Mouse (Mus musculus) forebrain, embryonic 14.5 days (tissue): ENCODE measurements around the gene Lyrm7. TPM values are rescaled to one million over a fixed set of nuclear protein-coding genes. Genes with fewer than 3 reads are reported as not detected.

Experiments
- ATAC-seq: fragments of 200-750 bp; cut with Nextera tagmentation; 2 replicates; pipeline ENCODE4 v1.8.0; 2017; ENCODE audit warnings: mild to moderate bottlenecking, moderate library complexity
- DNase-seq: peaks from one replicate; pipeline ENCODE4 v3.0.0-alpha.2; 2015; ENCODE audit warnings: low spot score
- H3K27ac ChIP-seq: fragments of 300-500 bp; sonication (generic); 2 replicates; pipeline ENCODE4 v1.5.1; 2014; ENCODE audit warnings: low read depth, mild to moderate bottlenecking, control low read depth, low read length, moderate library complexity
- H3K27me3 ChIP-seq: fragments of 300-500 bp; sonication (generic); replicated peaks from 2 replicates; pipeline ENCODE4 v1.6.1; 2014; ENCODE audit warnings: low read length, control low read depth, mixed read lengths; ENCODE audit not compliant: control insufficient read depth, insufficient read depth
- H3K36me3 ChIP-seq: fragments of 300-500 bp; sonication (generic); 2 replicates; pipeline ENCODE4 v1.6.1; 2014; ENCODE audit warnings: low read length, control low read depth; ENCODE audit not compliant: control insufficient read depth, insufficient read depth
- H3K4me1 ChIP-seq: fragments of 300-500 bp; sonication (generic); 2 replicates; pipeline ENCODE4 v1.6.1; 2014; ENCODE audit warnings: antibody characterized with exemption, low read length, control low read depth; ENCODE audit not compliant: control insufficient read depth, insufficient read depth
- H3K4me2 ChIP-seq: fragments of 300-500 bp; sonication (generic); 2 replicates; pipeline ENCODE4 v1.6.1; 2014; ENCODE audit warnings: mild to moderate bottlenecking, control low read depth, low read length
- H3K4me3 ChIP-seq: fragments of 300-500 bp; sonication (generic); 2 replicates; pipeline ENCODE4 v1.5.1; 2014; ENCODE audit warnings: low read depth, low read length, control low read depth
- H3K9ac ChIP-seq: fragments of 300-500 bp; sonication (generic); 2 replicates; pipeline ENCODE4 v1.6.1; 2014; ENCODE audit warnings: mild to moderate bottlenecking, low read length, control low read depth, moderate library complexity
- H3K9me3 ChIP-seq: fragments of 300-500 bp; sonication (generic); replicated peaks from 2 replicates; pipeline ENCODE4 v1.6.1; 2016; ENCODE audit warnings: low read length, control low read depth, mixed read lengths; ENCODE audit not compliant: control insufficient read depth
- WGBS: fragments of 180-500 bp; shearing (Covaris S2); extraction: QIAGEN DNeasy Blood & Tissue Kit; methylation state at CpG from one replicate; pipeline ENCODE4 v1.1.7; 2014; 5-methylcytosine and 5-hydroxymethylcytosine counted together
- polyA plus RNA-seq: library from polyadenylated mRNA; unstranded; fragments of >200 nt; fragmentation: Nextera tagmentation; extraction: Ambion mirVana; gene quantifications from 2 replicates; pipeline ENCODE4 v1.2.1, GENCODE M21; 2014

The Lyrm7 gene
- polyA plus RNA-seq, 1 experiment from 2014 or later: 13.2 TPM

GRCm38 (mm10) chr11:54807669-54808068, 53.0 kb downstream of the Lyrm7 start:
- 87% methylated on average over 9 of the region's 9 CpGs for WGBS
- H3K27ac ChIP-seq: no peak overlapping the region
- H3K27me3 ChIP-seq: no peaks in the 10 kb centered on the region
- H3K4me2 ChIP-seq: no peak overlapping the region
- no peak for DNase-seq
- H3K9me3 ChIP-seq: no peaks in the 10 kb centered on the region
- no peak for ATAC-seq
- H3K9ac ChIP-seq: no peak overlapping the region
- H3K4me3 ChIP-seq: no peak overlapping the region
- peaks cover 5% of the 10 kb centered on the region; the same call in 1 of the 2 replicates for H3K4me1 ChIP-seq
- no peaks in the 10 kb centered on the region for H3K36me3 ChIP-seq

- no peak overlapping the region for H3K4me2 ChIP-seq
- 89% methylated on average over 28 of the region's 28 CpGs for WGBS
- no peak overlapping the region for H3K27ac ChIP-seq
- no peaks in the 10 kb centered on the region for H3K9me3 ChIP-seq
- no peaks in the 10 kb centered on the region for H3K27me3 ChIP-seq
- DNase-seq (no peak), ATAC-seq (no peak)
- H3K4me1 ChIP-seq: no peaks in the 10 kb centered on the region
- no peak overlapping the region for H3K4me3 ChIP-seq
- H3K36me3 ChIP-seq: no peaks in the 10 kb centered on the region
- H3K9ac ChIP-seq: no peak overlapping the region
These were observed 53.8 kb downstream of the Lyrm7 start for GRCm38 (mm10) chr11:54806891-54807290.

GRCm38 (mm10) chr11:54805196-54805595, 55.5 kb downstream of the Lyrm7 start:
- no peak overlapping the region for H3K4me2 ChIP-seq
- 87% methylated on average over 4 of the region's 4 CpGs for WGBS
- no peaks in the 10 kb centered on the region for H3K4me1 ChIP-seq

GRCm38 (mm10) chr11:54802621-54803020, 58.1 kb downstream of the Lyrm7 start:
- Histone ChIP-seq H3K9ac (no peak overlapping the region), H3K4me1 (no peaks in the 10 kb centered on the region), H3K4me3 (no peak overlapping the region), H3K9me3 (no peaks in the 10 kb centered on the region), H3K27me3 (no peaks in the 10 kb centered on the region), H3K27ac (no peak overlapping the region), H3K36me3 (no peaks in the 10 kb centered on the region), H3K4me2 (no peak overlapping the region)
- WGBS: 81% methylated on average over 6 of the region's 6 CpGs
- no peak for ATAC-seq
- DNase-seq: no peak

More at GRCm38 (mm10) chr11:54805196-54805595, 55.5 kb downstream of the Lyrm7 start:
- Histone ChIP-seq H3K9me3 (no peaks in the 10 kb centered on the region), H3K27ac (no peak overlapping the region), H3K27me3 (no peaks in the 10 kb centered on the region), H3K9ac (no peak overlapping the region), H3K36me3 (no peaks in the 10 kb centered on the region), H3K4me3 (no peak overlapping the region)
- DNase-seq (no peak), ATAC-seq (no peak)

GRCm38 (mm10) chr11:54801791-54802558, 58.7 kb downstream of the Lyrm7 start:
- no peaks in the 10 kb centered on the region for H3K27me3 ChIP-seq
- H3K4me2 ChIP-seq: no peak overlapping the region
- no peaks in the 10 kb centered on the region for H3K9me3 ChIP-seq
- no peaks in the 10 kb centered on the region for H3K4me1 ChIP-seq
- no peak overlapping the region for H3K9ac ChIP-seq
- DNase-seq (no peak), ATAC-seq (no peak)
- H3K27ac ChIP-seq: no peak overlapping the region
- no peaks in the 10 kb centered on the region for H3K36me3 ChIP-seq
- WGBS: 82% methylated on average over 6 of the region's 6 CpGs
- H3K4me3 ChIP-seq: no peak overlapping the region

GRCm38 (mm10) chr11:54796551-54796950, 64.2 kb downstream of the Lyrm7 start:
- H3K27ac ChIP-seq: no peak overlapping the region
- H3K27me3 ChIP-seq: no peaks in the 10 kb centered on the region
- no peak for ATAC-seq
- no peak overlapping the region for H3K4me2 ChIP-seq
- H3K36me3 ChIP-seq: no peaks in the 10 kb centered on the region
- no peak overlapping the region for H3K9ac ChIP-seq
- no peaks in the 10 kb centered on the region for H3K9me3 ChIP-seq
- H3K4me1 ChIP-seq: peaks cover 3% of the 10 kb centered on the region; the same call in 1 of the 2 replicates
- H3K4me3 ChIP-seq: no peak overlapping the region
- no peak for DNase-seq
- WGBS: 84% methylated on average over 11 of the region's 11 CpGs

GRCm38 (mm10) chr11:54794678-54795077, 66.0 kb downstream of the Lyrm7 start:
- Histone ChIP-seq H3K4me1 (peaks cover 3% of the 10 kb centered on the region; the same call in 1 of the 2 replicates), H3K9me3 (no peaks in the 10 kb centered on the region), H3K36me3 (no peaks in the 10 kb centered on the region), H3K9ac (no peak overlapping the region), H3K27ac (no peak overlapping the region), H3K27me3 (no peaks in the 10 kb centered on the region), H3K4me2 (no peak overlapping the region), H3K4me3 (no peak overlapping the region)
- ATAC-seq (no peak), DNase-seq (no peak)
- WGBS: 84% methylated on average over 3 of the region's 3 CpGs

GRCm38 (mm10) chr11:54793173-54793572, 67.5 kb downstream of the Lyrm7 start:
- H3K9me3 ChIP-seq: no peaks in the 10 kb centered on the region
- H3K27me3 ChIP-seq: no peaks in the 10 kb centered on the region
- DNase-seq (no peak), ATAC-seq (no peak)
- no peak overlapping the region for H3K4me2 ChIP-seq
- peaks cover 3% of the 10 kb centered on the region; the same call in 1 of the 2 replicates for H3K4me1 ChIP-seq
- no peak overlapping the region for H3K27ac ChIP-seq
- WGBS: 82% methylated on average over 1 of the region's 1 CpGs
- H3K9ac ChIP-seq: no peak overlapping the region
- H3K4me3 ChIP-seq: no peak overlapping the region
- H3K36me3 ChIP-seq: no peaks in the 10 kb centered on the region

GRCm38 (mm10) chr11:54791458-54791857, 69.3 kb downstream of the Lyrm7 start:
- Histone ChIP-seq H3K9me3 (no peaks in the 10 kb centered on the region), H3K4me3 (no peak overlapping the region), H3K27ac (no peak overlapping the region), H3K27me3 (no peaks in the 10 kb centered on the region), H3K9ac (no peak overlapping the region), H3K36me3 (no peaks in the 10 kb centered on the region), H3K4me2 (no peak overlapping the region), H3K4me1 (peaks cover 3% of the 10 kb centered on the region; the same call in 1 of the 2 replicates)
- ATAC-seq: no peak
- WGBS: 97% methylated on average over 4 of the region's 4 CpGs
- DNase-seq: no peak
